Mouse (Mus musculus) adrenal gland, adult 18-20 months (tissue): ENCODE data around the gene Zmym2. TPM values are rescaled to one million over a fixed set of nuclear protein-coding genes. Genes with fewer than 3 reads are reported as not detected.

ENCODE experiments used
- DNase-seq, 2 experiments: peaks; one replicate each; pipeline ENCODE4 v3.0.0; 2021 to 2022; ENCODE audit warnings: low spot score in 2 of 2
- total RNA-seq, 2 experiments: library from RNA; stranded (reverse); gene quantifications; 1 replicate in 1 of 2; 2 replicates in 1 of 2; pipeline ENCODE4 v1.2.3; 2021

Zmym2 gene
- total RNA-seq, 2 experiments from 2014 or later, result 42.9 to 47.6 TPM

DNA sequence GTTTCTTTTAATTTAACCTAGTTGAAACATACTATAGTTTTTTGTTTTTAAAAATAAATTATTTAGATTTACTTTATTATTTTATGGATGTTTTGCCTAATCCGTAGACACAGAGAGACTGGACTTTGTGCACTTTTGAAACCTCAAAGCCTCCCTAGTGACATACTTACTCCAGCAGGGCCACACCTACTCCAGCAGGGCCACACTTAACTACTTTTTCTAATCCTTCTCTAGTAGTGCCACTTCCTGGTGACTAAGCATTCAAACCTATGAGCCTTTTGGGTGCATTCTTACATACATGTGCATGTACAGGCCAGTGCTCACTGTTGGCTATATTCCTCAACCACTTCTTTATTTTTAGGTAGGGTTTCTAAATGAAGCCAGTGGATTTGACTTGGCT, 19.2 kb downstream of the Zmym2 start:
- no peak for DNase-seq

DNA sequence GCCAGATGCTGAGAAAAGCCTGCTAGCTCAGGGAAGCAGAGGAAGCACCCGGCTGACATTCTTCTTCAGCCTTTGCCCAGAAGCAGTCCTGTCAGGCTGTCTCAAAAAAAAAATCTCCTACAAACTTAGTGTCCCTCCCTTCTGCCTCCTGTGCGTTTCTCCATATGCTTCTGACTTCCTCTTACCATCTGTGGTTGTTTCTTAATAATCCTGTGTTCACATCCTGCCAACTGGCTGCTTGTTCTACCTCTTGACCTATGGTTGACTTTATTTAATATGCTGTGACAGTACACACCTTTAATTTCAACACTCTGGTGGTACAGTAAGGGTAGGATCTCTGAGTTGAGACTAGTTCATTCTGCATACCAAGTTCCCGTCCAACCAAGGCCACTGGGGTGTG, 32.1 kb downstream of the Zmym2 start:
- DNase-seq, result no peak

DNA sequence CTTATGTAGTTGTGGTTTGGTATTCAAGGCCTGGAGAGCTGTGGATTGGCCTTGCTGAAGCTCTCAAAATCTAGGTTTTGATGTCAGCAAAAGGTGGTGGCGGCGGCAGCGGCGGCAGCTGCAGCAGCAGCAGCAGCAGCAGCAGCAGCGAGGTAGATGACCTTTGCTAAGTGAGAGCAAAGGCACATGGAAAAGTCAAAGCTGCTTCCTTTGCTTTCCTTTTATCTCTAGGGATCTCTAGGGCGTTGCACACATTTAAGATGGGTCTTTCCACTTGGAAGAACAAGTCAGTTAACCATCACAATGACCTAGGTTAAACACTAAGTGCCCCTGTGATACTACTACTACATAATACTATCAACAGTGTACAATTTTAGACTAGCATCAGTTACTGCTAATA, 49.0 kb downstream of the Zmym2 start:
- no peak for DNase-seq

DNA sequence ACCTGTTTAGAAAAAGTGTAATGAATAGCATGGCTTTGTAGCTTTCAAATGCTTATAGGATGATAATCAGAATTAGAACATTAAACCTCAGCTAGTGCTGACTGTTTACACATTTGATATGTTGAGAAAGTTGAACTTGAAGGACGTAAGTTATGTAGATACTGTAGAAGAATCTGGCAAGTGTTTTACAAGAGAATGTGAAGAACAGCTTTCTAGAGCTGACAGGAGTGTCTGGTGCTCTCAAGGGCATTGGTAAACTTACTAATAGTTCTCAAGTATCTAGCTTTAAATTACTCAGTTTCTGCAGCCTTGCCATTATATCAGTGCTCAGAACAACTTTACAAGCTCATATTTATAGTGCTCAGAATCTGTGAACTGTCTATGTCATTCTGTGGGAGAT, 53.5 kb downstream of the Zmym2 start:
- DNase-seq, result no peak

DNA sequence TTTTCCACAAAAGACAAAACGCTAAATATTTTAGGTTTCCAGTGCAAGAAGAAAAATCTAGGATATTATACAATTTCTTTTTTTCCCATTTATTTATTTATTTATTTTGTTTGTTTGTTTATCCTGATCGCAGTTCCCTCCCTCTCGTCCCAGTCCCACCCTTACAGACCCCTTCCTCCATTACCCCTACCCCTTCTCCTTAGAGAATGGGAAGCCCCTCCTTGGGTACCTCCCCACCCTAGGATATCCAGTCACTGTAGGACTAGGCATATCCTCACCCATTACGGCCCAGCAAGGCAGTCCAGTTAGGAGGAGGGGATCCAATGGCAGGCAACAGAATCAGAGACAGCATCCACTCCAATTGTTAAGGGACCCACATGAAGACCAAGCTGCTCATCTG, 66.5 kb downstream of the Zmym2 start:
- DNase-seq, result no peak

DNA sequence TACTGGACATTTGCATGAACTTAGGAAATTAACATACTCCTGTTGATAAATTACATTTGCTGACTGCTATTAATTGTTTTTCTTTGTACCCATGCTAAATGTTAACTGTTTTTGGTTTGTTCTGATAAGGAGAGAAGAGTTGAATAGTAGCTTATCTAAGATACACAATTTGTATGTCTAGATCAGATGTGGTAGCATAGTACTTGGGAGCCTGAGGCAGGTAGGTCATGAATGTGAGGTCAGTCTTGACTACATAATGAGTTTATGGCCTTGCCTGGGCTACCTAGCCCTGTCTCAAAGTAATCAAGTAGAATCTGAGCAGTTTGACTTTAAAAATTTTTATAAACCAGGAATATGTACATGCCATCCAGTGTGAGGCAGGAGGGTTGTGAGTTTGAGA, 67.9 kb downstream of the Zmym2 start:
- no peak for DNase-seq

DNA sequence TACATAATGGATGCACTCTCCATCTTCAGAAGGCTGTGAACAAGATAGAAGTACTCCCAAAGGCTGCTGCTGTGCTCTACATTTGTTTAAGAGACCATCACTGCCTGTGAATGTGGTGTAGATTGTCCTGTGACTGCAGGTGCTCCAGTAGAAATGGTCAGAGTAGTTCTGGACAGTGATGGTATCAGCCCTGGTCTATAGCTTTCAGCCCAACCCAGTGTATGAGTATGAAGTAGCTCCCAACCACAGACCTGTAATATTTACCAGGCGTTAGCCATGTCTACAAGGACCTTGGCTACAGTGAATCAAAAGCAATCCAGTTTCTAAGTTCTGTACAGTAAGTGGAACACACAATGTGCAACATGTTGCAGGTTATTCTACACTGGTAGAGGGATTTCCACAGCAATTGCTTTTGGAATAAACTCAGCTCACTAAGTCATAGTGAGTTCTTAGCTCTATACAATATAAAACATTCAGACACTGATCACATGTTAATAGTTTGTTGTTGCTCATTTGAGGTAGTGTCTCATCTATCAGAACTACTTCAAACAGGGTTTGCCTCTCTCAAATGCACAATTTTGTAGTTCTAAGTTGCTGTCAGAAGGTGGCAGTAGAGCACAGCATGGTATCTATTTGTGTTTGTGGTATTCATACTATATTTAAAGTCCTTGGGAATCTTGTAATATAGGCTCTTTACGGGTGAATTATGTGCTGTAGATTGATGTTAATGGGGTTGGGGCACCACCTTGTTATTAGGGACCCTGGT, 77.7 kb downstream of the Zmym2 start:
- peak in 1 of 2 experiments; percentile 10 for DNase-seq

DNA sequence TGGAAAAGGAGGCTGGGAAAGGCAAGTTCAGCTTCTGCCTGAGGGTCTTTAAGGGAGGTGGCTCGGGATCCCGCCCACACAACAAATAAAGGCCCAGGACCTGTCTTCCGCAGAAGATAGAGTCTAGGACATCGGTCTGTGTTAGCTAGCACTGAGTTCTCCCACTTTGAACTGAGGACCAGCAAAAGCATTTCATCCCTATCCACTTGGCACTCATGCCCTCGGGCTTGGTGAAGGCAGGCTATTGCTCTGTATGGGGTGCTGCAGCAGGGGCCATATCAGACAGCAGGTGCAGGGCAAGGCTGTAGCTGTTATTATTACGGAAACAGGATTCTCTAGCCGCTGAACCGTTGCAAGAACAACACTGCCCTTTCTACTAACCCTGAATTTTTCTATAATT, 83.2 kb downstream of the Zmym2 start:
- DNase-seq, result no peak

DNA sequence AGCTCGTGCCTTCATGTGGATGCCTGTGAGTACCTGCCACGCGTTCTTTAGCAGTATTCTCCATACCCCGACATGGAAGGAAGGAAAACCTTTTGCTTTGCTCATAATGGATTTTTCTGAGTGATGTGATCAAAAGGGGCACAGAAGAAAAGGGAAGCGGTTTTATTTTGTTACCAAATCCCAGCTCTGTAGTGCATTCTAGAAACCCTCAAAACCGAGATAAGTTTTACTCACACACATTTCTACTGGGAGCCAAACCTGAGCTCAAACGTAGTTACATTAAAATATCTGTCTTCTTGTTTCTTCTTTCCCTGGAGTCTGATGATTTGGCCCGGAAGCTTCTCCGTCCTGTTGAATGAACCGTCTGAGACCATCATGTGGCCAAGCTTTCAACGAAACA, 83.7 kb downstream of the Zmym2 start:
- no peak for DNase-seq

DNA sequence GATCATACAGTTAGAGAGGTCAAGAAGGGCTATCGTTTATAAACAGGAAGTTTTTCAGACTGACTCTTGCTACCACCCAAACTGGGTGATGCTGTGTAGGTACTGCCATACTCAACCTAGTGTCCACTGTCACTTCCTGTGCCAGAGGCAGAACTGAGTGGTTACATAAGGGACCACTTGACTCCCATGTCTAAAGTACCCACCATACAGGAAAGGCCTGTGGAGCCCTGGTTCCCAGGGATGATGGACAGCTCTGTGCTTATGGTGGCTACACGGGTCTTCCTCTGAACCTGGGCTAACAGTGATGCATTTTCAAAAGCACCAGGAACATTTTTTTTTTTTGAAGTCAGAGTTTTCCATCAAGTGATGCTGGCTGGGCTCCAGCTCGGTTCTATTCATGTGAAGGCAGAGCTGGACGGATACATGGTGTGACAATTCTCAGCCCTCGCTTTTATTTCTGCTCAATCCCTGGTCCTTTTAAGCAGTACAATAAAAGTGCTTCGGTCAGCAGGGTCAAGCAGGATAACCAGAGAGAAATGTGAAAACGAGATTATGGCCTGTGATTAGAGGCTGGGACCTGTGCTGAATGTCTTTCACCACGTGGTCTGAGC, 91.7 kb downstream of the Zmym2 start:
- DNase-seq, result no peak

DNA sequence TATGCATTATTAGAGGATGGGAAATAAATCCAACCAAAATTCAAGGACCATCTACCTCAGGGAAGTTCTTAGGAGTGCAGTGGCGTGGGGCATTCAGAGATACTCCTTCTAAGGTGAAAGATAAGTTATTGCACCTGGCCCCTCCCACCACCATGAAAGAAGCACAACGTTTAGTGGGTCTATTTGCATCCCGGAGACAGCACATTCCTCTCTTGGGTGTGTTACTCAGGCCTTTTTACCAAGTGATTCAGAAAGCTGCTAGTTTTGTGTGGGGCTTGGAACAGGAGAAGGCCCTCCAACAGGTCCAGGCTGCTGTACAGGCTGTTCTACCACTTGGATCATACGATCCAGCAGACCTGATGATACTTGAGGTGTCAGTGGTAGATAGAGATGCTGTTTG, 102.2 kb downstream of the Zmym2 start:
- no peak for DNase-seq

Other genes with a start within 250 kb of the Zmym2 start
- 10 to 100 TPM; 24.0 to 25.2 TPM for gene Mphosph8, start 218.4 kb upstream of the Zmym2 start, total RNA-seq
- 10 to 100 TPM; 28.7 to 35.6 TPM for gene Pspc1, start 108.3 kb upstream of the Zmym2 start, total RNA-seq
- gene Zmym5, start 74.9 kb upstream of the Zmym2 start, total RNA-seq, result 10 to 100 TPM; 29.7 to 31.4 TPM
- gene Gja3, start 171.4 kb downstream of the Zmym2 start, total RNA-seq, result not detected
- 1 to 10 TPM in 1 of 2 experiments, under 1 TPM in 1; 0.32 to 9.9 TPM for gene Gjb2, start 218.0 kb downstream of the Zmym2 start, total RNA-seq
- gene Gm4491, start 229.2 kb downstream of the Zmym2 start, total RNA-seq, result not detected
- gene Gjb6, start 247.0 kb downstream of the Zmym2 start, total RNA-seq, result not detected